Mouse (Mus musculus): ENCODE results near the gene Inpp5d.

DNA sequence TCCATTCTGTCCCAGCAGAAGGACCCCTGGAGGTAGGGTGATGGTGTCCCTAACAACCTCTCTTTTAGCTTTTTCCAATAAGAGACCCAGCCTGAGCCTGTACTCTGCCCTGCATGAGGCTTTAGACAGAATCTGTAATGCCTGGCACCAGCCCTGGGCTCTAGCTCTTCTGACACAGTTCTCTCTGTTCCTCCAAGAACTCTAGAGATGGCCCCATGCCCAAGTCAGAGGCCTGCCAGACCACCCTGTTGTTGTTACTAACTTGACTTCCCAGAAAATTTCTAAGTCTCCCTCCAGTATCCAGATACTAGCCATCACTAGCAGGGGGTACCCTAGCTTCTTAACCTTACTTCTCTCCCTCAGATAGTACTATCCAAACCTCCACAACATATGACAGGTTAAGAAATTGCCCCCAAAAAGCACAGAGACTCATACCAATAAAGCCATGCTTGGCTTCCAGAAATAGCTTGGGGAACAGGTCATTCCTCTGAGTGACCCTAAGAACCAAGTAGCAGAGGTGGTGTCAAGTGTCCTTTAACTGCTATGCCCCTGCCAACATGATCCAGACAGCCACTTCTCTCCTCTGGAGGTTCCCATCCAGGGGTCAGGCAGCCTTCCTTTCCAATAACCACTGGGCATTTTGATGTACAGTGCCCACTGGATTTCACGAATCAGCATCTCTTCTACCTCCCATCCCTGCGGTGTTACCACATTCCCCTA lies 5.4 kb upstream of the Inpp5d start:
- TF ChIP-seq CTCF (IDR thresholded peaks at IDR 0.05; ENCODE audit: control insufficient read depth, insufficient read depth, insufficient replicate concordance, low read depth, low read length), result no peak
- no peak for TF ChIP-seq POLR2A (IDR thresholded peaks at IDR 0.05; ENCODE audit: control insufficient read depth, low read depth, low read length)
